Mouse (Mus musculus) stomach, postnatal 0 days (tissue): ENCODE results near the gene Gm21974. TPM values are rescaled to one million over a fixed set of nuclear protein-coding genes. Genes with fewer than 3 reads are reported as not detected.
"Not testable (repeated sequence)": the region's sequence is repeated elsewhere in the genome, so short reads cannot be mapped to it uniquely, and the experiment has no call there.

Experiments used
- ATAC-seq: fragments of 200-750 bp; cut with Nextera tagmentation; 2 replicates; pipeline ENCODE4 v1.8.0; 2017; ENCODE audit not compliant: low FRiP score, low TSS enrichment
- DNase-seq: peaks from one replicate; pipeline ENCODE4 v3.0.0-alpha.2; 2016; ENCODE audit warnings: low spot score
- H3K27ac ChIP-seq: fragments of 300-500 bp; sonication (generic); replicated peaks from 2 replicates; pipeline ENCODE4 v1.5.1; 2014; ENCODE audit warnings: mild to moderate bottlenecking, control low read depth
- H3K27me3 ChIP-seq: fragments of 300-500 bp; sonication (generic); 2 replicates; pipeline ENCODE4 v1.6.1; 2014; ENCODE audit warnings: low read length; ENCODE audit not compliant: control insufficient read depth, insufficient read depth
- H3K36me3 ChIP-seq: fragments of 300-500 bp; sonication (generic); 2 replicates; pipeline ENCODE4 v1.6.1; 2014; ENCODE audit warnings: low read length, mixed read lengths; ENCODE audit not compliant: control insufficient read depth, insufficient read depth
- H3K4me1 ChIP-seq: fragments of 300-500 bp; sonication (generic); replicated peaks from 2 replicates; pipeline ENCODE4 v1.6.1; 2014; ENCODE audit warnings: antibody characterized with exemption; ENCODE audit not compliant: control insufficient read depth, insufficient read depth
- H3K4me2 ChIP-seq: fragments of 300-500 bp; sonication (generic); replicated peaks from 2 replicates; pipeline ENCODE4 v1.6.1; 2014; ENCODE audit warnings: low read depth, mild to moderate bottlenecking, control low read depth, moderate library complexity
- H3K4me3 ChIP-seq: fragments of 300-500 bp; sonication (generic); 2 replicates; pipeline ENCODE4 v1.5.1; 2014; ENCODE audit warnings: low read depth, low read length, control low read depth
- H3K9ac ChIP-seq: fragments of 300-500 bp; sonication (generic); 2 replicates; pipeline ENCODE4 v1.6.1; 2014; ENCODE audit warnings: mild to moderate bottlenecking, low read length, control low read depth, mixed read lengths
- H3K9me3 ChIP-seq: fragments of 300-500 bp; sonication (generic); 2 replicates; pipeline ENCODE4 v1.6.1; 2016; ENCODE audit warnings: low read length; ENCODE audit not compliant: control insufficient read depth
- CTCF ChIP-seq: IDR thresholded peaks from 2 replicates; pipeline ENCODE4 v1.5.1; 2016; ENCODE audit warnings: antibody characterized with exemption, low read depth, mild to moderate bottlenecking, moderate library complexity
- EP300 ChIP-seq: optimal IDR thresholded peaks from 2 replicates; pipeline ENCODE3; 2016; ENCODE audit warnings: antibody characterized with exemption
- WGBS: fragments of 180-500 bp; shearing (Covaris S2); extraction: QIAGEN DNeasy Blood & Tissue Kit; methylation state at CpG from one replicate; pipeline ENCODE4 v1.1.7; 2014; 5-methylcytosine and 5-hydroxymethylcytosine counted together
- polyA plus RNA-seq: library from polyadenylated mRNA; unstranded; fragments of >200 nt; fragmentation: Nextera tagmentation; extraction: Ambion mirVana; gene quantifications from 2 replicates; pipeline ENCODE4 v1.2.1, GENCODE M21; 2015

Gm21974 gene
- not detected in 2 replicates for polyA plus RNA-seq

GRCm38 (mm10) chr7:127895442-127895841, at the start of gene Gm21974, which contains the start of gene Vkorc1:
Gm21974 (minus strand) TSS chr7:127895454.
Vkorc1 (minus strand) TSS chr7:127895617.
- Histone ChIP-seq H3K27ac (peak within 1 kb of the TSS; percentile 72), H3K36me3 (no peaks in the 10 kb centered on the region; the same call in 1 of the 2 replicates), H3K27me3 (no peaks in the 10 kb centered on the region), H3K4me2 (peak within 1 kb of the TSS; percentile 79), H3K4me3 (peak within 1 kb of the TSS; percentile 59), H3K9ac (peak within 1 kb of the TSS; percentile 70), H3K4me1 (no peaks in the 10 kb centered on the region), H3K9me3 (no peaks in the 10 kb centered on the region)
- ATAC-seq (peak; percentile 96), DNase-seq (peak; percentile 98)
- TF ChIP-seq CTCF, result peak; percentile 69
- no peak for TF ChIP-seq EP300
- under 1% methylated on average over 26 of the region's 26 CpGs for WGBS

- no peaks in the 10 kb centered on the region for H3K36me3 ChIP-seq
- H3K27ac ChIP-seq, result no peak overlapping the region
- H3K27me3 ChIP-seq, result no peaks in the 10 kb centered on the region
- 7% methylated on average over 23 of the region's 23 CpGs for WGBS
- no peaks in the 10 kb centered on the region for H3K9me3 ChIP-seq
- TF ChIP-seq CTCF, result no peak
- TF ChIP-seq EP300, result no peak
- no peaks in the 10 kb centered on the region for H3K4me1 ChIP-seq
- peak; percentile 55 for DNase-seq
- peak overlapping the region; percentile 25; the same call in 1 of the 2 replicates for H3K4me2 ChIP-seq
- H3K4me3 ChIP-seq, result no peak overlapping the region
- no peak overlapping the region for H3K9ac ChIP-seq
- peak; percentile 51 for ATAC-seq
Measured at GRCm38 (mm10) chr7:127944614-127945013, 49.4 kb upstream of the Gm21974 start.

- not testable (repeated sequence) for H3K27me3 ChIP-seq, H3K4me2 ChIP-seq, H3K4me3 ChIP-seq, H3K36me3 ChIP-seq, H3K9ac ChIP-seq, ATAC-seq, H3K4me1 ChIP-seq, H3K9me3 ChIP-seq, H3K27ac ChIP-seq, DNase-seq
- WGBS, result 46% methylated on average over 2 of the region's 2 CpGs
- peak; percentile 53 for TF ChIP-seq CTCF
Measured at GRCm38 (mm10) chr7:127942097-127942496, 46.8 kb upstream of the Gm21974 start.

- TF ChIP-seq CTCF, result no peak
- TF ChIP-seq EP300, result no peak
- H3K9ac ChIP-seq, result peak overlapping the region; percentile 80
- no peaks in the 10 kb centered on the region for H3K27me3 ChIP-seq
- ATAC-seq (no peak), DNase-seq (no peak)
- H3K27ac ChIP-seq, result peak overlapping the region; percentile 89; the same call in 1 of the 2 replicates
- peak overlapping the region; percentile 67 for H3K4me3 ChIP-seq
- WGBS, result 48% methylated on average over 18 of the region's 18 CpGs
- peak overlapping the region; percentile 98 for H3K4me2 ChIP-seq
- peaks cover 3% of the 10 kb centered on the region; the same call in 1 of the 2 replicates for H3K4me1 ChIP-seq
- H3K9me3 ChIP-seq, result no peaks in the 10 kb centered on the region
- H3K36me3 ChIP-seq, result no peaks in the 10 kb centered on the region
Measured at GRCm38 (mm10) chr7:127936216-127936884, 41.1 kb upstream of the Gm21974 start.

- no peak for TF ChIP-seq EP300
- under 1% methylated on average over 38 of the region's 38 CpGs for WGBS
- Histone ChIP-seq H3K36me3 (no peaks in the 10 kb centered on the region), H3K4me3 (peak overlapping the region; percentile 67), H3K4me2 (peak overlapping the region; percentile 98), H3K27me3 (no peaks in the 10 kb centered on the region), H3K27ac (peak overlapping the region; percentile 89), H3K9me3 (no peaks in the 10 kb centered on the region), H3K9ac (peak overlapping the region; percentile 80), H3K4me1 (peaks cover 5% of the 10 kb centered on the region)
- no peak for DNase-seq
- ATAC-seq, result peak; percentile 22
Measured at GRCm38 (mm10) chr7:127935748-127936159, 40.5 kb upstream of the Gm21974 start.
